Mouse (Mus musculus) thymus, postnatal 10 days (tissue): ENCODE data around the gene Atp13a3.
A peak's percentile ranks its signal among the peaks of the same experiment; 100 is the strongest.

Experiments used
- DNase-seq, 2 experiments: peaks; one replicate each; pipeline ENCODE4 v3.0.0; 2021; ENCODE audit warnings: low spot score in 2 of 2

Atp13a3 gene

DNA sequence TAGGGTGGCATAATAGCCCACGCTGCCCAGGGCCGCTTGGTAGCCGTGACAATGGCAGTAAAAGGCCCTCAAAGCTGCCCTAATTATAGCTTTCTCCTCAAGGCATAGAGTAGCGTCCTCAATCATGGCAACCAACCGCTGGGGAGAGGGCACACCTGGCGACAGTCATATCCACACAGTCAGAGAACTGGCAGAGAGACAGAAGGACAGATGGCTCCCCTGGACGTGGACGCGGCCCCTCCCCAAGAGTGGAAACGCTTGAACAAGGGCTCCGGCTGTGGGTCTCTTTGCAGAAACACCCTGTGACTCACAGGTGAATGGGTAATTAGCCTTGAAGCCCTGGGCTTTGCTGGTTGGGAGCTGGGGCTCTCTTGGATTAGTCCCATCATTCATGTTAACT is 127.4 kb downstream of the Atp13a3 start:
- no peak for DNase-seq

DNA sequence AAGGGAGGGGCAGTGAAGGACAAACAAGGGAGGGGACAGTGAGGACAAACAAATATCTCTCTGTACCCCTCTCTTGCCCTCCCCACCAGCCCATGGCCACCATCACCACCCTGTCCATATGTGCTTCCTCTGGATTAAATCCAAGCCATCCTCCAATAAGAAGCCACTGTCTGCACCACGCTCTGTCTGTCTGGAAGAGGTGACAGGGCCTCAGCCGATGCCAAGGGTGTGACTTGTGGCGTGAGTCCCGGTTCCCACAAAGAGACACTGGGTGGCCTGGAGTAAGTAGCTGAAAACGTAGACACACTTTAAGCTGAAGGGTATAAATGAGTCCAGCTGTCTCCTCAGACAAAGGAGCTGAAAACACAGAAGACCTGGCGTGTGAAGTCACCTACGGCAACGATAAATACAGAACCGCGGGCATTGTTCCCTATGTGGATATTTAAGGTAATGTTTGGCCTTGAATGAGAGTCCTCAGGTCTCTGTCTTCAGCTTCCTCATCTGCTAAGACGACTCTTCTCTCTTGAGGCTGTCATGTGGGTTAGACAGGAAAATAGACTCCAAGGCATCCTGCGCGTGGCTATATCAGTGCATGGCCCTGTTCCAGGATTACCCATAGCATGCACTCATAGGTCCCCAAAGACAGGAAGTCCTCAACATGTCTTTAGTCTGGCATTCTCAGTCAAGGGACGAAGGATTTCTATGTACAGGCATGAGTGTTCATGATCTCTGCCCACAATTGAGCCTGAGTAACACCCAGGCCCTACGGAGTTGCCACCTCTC is 130.0 kb downstream of the Atp13a3 start:
- DNase-seq: no peak

DNA sequence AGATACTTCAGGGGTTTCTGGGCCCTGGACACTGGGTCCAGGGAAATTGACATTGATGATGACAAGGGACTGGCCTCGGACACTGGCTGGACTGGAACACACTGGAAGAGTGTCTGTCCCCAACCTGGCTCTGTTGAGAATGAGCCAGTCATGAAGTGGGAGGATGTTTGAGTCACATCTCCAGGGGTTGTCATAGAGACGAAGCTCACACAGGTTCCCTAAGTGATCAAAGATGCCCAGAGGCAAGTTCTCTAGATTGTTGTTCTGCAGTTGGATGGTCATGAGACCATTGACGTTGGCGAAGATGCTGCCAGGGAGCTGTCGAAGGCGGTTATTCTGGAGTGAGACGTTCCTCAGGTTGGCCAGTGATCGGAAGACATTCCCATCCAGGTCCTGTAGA is 132.7 kb downstream of the Atp13a3 start:
- DNase-seq: no peak

DNA sequence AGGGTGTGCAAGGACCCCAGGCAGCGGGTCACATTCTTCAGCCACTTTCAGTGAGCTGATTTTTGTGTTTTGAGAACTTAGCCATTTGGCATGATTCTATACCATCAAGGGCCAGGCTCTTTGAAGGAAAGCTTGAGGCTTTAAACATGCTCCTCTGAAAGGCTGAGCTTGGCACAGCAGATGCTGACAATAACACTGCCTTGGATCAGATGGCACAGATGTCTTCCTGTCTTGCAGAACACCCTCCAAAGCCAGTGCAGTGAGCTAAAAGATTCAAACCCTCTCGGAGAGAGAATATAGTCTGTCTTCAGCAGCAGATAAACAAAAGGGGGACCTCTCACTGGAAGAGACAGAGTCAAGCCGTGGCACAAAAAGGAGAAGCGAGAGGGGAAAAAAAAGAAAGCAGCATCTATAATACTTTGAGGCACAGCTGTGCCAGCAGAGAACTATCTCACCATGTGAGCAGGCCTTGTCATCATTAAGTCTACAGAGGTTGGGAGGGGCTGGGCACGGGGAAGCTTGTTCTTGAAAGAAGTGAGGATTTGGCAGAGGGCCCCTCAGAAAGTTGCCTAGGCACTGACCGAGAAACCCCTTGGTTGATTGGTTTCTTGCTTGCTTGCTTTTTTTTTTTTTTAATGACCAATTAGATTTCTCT is 133.7 kb downstream of the Atp13a3 start:
- DNase-seq: peak; percentile 24 to 33

DNA sequence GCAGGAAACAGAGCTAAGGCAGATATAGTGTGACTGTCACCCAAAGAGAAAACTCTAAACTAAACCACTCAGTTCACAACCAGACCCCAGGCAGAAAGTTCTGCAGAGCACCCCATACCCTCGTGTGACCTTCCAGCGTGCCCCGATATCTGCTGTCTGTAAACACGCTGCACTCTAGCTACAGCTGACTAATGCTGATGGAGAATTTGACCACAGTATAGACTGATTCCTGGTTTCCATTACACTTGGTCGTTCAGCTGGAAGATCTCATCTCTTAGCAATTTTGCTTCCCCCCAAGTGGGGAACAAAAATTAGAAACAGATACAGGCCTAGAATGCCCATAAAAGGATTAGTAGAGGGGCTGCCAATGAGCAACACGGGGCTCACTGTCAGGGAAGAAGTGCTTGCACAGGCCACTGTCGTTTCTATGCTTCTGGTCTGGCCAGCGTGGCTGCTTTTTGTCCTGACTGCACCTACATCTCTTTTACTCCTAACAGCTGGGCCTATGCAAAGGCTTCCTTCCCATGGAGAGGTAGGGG is 134.5 kb downstream of the Atp13a3 start:
- DNase-seq: no peak

DNA sequence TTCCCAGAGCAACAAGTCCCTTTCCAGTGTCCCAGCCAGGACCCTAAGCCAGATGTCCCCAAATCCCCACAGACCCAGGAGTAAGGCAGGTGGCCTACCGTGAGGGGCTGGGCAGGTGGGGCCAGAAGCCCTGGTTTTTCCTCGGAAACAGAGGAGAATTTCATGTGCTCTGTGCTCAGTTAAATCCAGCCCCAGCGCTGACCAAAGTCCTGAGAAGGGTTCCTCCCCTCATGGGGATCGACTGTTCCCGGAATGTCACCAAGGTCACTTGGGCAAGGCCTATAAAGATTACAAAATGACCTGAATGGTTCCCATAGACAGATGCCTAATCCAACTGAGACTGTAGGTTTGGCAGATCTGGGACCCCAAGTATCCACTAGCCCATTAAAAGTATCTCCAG is 138.4 kb downstream of the Atp13a3 start, which contains the start of gene Cpn2:
Gene Cpn2 (minus strand): TSS at position 141 of the 400 bp plus-strand sequence.
- no peak for DNase-seq

DNA sequence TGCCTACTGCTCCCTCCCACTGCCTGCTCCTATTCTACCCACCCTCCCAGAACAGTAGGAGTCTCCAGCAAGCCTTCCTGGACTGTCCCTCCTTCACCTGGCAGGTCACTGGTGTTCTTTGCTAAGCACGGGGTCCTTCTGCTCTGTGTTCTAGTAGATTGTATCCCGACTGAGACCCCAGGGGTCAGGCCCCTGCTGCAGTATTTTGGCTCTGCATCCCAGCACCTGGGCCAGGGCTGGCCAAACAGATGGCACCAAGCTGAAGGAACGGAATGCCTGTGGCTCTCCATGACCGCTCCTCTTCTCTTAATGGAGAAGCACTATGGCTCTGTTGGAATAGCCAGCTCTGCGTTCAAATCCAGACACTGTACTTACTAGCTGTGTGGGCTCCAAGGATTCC is 139.2 kb downstream of the Atp13a3 start:
- DNase-seq: no peak

DNA sequence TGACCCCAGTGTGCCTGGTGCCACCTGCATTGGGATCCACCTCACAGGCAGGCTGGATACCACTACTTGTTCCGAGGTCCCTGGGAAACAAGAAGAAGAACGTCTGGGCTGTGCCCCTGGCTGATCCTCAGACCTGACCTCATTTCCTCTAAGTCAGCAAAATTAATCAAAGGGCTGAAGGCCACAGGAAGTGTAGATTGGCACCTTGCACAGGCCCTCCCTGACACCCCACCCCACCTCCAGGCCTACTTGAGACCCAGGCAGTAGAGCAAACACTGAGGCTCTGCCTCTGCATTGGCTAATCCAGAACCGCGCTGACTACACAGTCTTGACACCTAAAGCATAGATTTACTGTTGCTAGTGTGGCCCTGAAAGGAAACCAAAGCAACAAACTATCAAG is 140.2 kb downstream of the Atp13a3 start:
- DNase-seq: no peak

DNA sequence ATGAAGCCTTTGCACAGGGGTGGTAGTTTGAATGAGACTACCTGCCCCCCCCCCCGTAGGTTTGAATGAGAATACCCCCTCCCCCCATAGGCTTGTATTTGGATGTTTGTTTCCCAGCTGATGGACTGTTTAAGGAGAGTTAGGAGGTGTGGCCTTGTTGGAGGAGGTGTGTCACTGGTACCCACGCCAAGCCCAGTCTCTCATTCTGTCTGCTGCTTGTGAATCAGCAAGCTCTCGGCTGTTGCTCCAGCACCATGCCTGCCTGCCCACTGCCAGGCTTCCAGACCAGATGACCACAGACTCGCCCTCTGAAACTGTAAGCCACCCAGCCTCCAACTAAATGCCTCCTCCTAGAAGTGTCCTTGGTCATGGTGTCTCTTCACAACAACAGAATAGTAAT is 142.6 kb downstream of the Atp13a3 start:
- no peak for DNase-seq

DNA sequence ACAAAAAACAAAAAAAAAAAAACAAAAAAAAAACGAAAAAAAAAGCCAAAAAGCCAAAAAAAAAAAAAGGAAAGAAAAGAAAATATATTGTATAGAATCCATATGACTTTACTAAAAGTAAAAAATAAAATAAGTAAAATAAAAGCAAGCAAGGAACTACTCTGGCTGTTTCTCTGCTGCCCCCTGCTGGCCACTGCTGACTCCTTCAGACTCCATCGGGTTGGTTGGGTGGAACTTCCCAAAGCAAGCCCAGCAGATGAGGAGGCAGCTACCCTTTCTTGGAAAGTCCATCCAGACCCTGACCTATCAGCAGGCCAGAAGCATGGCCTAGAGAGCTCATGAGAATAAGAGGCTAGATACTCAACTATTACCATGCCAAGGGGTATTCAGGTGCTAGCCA is 143.1 kb downstream of the Atp13a3 start:
- DNase-seq: peak; percentile 31 to 78
